Mouse (Mus musculus): ENCODE data around the gene Kcnj11.

Gene Kcnj11

DNA sequence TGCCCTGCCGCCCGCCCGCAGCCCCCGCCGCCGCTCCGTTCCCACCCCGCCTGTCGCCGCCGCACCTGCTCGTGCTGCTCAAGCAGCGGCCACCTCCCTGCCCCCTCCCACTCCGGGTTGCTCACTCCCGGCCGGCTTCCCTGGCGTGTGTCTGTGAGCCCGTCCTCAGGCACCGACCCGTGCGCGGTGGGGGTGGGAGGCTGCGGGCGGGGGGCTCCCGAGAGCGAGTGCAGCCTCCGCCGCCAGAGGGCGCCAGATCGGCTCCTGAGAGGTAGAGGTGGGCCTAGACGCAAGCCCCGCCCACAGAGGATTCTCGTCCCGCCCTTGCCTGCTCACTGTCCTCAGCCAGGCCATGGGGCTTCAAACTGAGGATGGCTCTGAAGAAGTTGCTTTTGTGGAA, at the start of gene Kcnj11:
Gene Kcnj11, minus strand, starts transcription at position 202 of the 400 bp plus-strand sequence.
- DNase-seq = peak; percentile 92 to 95

DNA sequence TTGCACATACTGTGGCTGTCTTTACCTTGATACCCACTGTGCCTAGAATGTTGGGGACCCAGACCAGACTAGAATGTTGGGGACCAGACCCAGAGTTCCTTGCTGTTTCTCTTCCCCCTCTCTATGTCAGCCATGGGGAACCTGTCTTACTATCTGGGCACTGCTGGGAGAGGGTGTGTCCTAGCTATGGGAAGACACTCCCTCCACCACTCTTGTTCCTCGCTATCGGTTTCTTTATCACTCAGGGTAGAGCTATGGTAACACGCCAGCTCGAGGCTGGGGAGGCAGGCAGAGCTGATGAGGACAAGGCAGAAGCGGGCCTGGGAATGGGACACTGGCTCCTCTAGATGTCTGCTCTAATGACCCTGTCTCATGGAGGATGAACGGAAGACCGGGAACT, 46.9 kb upstream of the Kcnj11 start:
- no peak for DNase-seq

DNA sequence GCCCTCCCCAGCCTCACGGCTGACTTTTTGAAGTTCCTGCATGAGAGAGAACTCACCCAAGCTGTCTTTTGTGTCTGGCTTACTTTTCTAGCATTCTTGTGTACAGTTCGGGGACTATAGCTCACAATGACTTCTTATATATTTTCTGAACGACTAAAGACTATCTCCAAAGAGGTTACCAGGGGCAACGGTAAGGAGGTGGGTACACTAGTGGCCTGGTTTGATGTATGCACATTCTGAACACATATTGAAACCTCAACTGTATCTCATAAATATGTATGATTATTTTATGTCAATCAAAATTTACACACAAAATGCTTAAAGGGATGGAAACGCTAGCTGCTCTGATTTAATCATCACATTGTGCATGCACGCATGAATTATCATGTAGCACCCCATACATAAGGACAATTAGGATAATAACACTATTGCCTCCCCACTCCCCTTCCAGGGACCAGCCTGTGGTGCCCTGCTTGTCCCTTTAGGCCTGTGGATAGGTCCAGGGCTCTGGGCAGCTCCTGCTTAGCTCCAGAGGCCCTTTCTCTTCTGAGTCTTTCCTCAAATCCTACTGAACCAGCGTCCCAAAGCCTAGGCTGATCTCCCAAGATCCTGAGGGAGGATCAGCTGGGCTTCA, 46.2 kb upstream of the Kcnj11 start:
- no peak for DNase-seq

DNA sequence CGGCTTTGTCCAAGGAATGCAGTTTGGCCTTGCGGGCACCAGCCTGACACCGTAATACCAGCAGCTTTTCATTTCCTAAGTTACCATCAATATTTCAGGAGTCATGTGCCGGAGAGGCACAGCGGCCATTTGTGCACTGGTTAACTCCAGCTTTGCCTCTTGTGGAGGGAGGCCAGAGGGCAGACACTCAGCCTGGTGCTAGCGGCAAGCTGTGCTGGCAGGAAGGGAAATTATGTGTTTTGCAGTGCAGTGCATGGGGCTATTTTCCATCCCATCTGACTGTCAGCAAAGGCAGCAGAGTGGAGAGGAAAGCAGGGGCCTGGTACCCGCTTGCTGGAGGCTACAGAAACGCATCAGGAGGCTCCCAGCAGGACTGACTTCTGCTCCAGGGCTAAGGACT, 43.5 kb upstream of the Kcnj11 start:
- peak; percentile 43 to 49 for DNase-seq

DNA sequence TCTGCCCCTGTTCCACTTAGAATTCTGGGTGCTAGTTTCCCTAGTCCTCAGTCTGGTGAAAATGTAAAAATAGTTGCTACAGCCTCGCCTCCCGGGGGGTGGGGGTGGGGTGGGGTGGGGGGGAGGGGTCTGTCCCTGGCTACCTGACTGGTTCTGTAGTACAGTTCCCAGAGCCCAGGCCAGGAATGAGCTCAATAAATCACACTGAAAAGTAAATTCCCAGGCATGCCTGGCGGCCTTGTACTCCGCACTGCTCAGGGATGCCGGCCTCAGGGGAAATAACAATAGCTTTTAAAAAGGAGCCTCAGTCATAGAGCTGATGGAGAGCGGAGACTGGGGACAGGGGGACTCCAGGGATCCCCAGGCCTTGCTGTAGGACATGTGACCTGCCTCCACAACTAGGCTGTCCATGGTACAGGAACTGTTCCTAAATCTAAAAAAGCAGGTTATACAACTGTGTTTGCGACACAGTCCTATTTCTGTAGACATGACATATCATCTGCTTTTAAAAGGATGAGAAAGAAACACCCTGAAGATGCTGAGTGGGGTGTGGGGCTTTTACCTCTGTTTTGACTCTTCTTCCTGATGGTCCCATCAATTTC, 37.9 kb upstream of the Kcnj11 start:
- DNase-seq = no peak

DNA sequence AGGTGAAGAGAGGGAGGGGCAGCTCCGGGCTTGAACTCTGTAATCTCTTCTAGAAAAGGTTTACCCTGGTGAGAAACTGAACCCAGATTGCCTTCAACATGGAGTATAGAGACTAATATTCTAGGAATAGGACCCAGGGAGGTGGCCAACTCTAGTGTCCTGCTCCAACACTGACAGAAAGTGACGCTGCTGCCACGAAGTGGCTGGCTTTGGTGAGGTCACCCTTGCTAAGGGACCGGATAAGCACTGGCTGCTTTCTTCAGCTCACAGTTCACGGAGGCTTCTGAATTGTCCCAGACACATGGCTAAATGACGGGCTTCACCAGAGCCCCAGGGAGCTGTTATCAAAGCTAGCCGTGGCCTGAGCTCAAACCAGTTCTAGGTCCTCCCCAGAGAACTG, 33.3 kb upstream of the Kcnj11 start:
- no peak for DNase-seq

DNA sequence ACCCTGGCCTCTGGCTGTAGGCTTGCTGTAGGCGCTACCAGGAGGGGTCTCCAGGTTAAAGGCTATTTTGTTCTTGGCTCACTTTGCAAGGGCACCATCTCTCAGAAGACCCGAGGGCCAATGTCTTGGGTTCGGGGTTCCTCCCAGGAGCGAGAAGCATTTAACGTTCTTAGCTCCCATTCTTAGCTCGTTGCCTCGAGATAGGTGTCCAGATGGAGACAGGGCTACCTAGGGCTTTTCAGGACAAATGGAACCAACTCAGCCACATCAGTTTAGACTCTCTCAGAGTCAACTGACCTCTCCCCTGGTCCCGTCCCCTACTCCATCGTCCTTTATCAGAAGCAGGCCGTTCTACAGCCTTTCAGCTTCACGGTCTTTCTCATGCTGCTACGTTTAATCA, 31.7 kb upstream of the Kcnj11 start:
- DNase-seq = peak in 1 of 2 experiments; percentile 42

DNA sequence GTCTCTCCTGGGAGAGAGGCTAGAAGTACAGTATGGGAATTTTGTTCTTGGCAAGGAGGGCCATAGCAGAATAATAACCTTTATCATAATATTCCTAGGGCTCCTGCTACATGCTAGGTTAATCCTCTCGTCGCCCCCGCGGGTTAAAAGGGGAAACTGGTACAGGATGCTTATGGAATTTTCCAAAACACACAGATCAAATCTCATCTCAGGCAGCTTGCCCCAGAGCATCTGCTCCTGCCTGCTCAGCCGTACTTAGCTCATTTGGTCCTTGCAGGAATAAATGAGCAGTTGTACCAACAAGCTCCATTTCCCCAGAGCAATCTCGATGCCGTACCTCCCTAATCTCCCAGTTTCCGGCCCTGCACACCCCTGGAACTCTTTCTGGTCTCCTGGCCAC, 31.2 kb upstream of the Kcnj11 start:
- DNase-seq = peak; percentile 78

DNA sequence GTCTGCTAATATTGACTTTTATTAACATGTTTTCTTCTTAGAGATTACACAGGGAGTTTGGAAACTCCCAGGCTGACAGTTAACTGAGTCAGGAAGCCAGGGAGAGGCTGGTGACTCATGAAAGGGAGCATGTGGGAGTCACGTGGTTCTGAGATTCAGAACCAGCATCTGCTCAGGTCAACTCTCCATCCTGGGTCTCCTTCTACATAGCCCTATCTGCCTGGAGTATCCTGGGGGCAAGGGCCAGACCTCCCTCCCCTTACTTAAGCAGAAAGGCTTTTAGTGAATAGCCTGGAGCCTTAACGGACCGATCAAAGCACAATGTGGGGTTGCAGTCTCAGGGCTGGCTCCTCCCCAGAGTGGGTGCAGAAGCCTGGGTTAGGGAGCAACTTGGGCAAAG, 30.7 kb upstream of the Kcnj11 start:
- DNase-seq = peak; percentile 61 to 72

DNA sequence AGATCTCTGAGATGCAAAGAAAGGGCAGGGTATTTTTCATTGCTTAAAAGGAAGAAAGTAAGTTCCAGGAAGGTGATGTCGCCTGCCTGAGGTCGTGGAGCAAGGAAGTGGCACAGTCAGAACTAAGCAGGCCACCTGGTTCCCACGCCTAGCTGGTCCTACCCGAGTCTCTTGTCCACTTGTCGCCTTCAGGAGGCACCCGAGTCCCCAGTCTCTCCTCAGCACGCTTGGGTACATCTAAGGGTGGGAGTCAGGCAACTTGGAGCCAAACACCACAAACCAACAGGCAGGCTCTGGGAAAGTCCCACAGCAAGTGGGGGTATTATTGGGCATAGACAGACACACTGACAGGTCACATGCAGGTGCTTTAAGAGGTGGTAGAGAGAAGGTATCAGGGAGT, 30.2 kb upstream of the Kcnj11 start:
- DNase-seq = no peak

DNA sequence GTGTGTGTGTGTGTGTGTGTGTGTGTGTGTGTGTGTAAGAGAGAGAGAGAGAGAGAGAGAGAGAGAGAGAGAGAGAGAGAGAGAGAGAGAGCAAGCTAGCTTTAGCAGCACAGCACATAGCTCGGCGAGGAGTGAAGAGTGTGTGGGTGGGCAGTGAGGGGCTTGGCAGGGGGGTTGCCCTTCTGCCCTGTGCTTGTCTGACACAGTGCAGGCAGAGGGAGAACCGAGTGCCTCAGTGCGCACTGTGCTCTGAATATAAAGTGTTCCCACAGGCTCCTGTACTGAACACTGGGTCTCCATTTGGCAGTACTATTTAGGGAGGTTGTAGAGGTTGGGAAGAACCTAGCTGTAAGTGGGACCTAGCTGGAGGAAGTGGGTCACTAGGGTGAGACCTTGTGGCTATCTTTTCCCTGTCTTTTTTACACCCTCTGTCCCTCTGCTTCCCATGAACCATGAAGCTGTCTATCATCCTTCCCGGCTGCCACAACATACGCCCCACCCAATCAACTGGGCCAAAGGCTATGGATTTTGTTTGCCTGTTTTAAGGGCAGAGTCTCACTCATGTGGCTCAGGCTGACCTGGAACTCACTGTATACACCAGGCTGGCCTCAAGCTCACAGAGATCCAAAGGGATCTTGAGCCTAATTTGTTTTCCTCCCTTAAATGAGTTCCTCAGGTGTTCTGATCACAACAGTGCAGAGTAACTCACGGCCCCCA, 29.1 kb upstream of the Kcnj11 start:
- no peak for DNase-seq

DNA sequence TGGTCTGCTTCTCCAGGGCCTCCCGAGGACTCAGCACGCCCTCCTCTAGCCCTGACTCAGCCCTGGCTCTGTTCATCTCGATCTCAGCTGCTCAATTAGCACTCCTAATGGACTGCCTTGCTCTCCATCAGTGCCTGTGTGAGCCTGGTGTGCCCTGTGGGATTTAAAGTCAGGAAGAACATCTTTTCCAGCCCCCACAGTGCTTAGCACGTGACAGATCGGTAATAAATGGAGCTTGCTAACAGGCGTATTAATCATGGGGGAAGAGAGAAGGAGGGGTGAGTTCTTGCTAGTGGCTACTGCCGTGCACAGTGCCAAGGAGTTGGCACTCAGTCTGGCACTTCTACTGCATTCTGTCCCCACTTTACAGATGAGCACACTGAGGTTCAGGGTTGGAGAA, 27.6 kb upstream of the Kcnj11 start:
- no peak for DNase-seq

DNA sequence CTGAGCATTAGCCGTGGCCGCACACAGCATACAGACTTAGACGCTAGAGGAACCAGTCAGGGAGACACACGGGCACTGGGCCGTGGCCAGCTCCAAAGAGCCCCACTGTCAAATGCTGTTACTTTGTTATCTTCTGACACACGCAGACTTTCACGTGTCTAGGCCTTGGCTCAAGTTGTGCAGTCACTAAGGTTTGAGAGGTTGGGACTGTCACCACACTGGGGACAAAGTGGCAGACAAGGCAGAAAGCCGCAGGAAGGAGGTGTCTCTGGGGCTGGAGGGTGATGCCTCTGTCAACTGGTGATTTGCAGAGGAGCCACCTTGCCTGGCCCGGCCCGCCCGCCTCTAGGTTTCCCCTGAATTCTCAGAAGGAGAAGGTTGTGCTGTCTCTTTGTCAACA, 24.8 kb upstream of the Kcnj11 start:
- no peak for DNase-seq

DNA sequence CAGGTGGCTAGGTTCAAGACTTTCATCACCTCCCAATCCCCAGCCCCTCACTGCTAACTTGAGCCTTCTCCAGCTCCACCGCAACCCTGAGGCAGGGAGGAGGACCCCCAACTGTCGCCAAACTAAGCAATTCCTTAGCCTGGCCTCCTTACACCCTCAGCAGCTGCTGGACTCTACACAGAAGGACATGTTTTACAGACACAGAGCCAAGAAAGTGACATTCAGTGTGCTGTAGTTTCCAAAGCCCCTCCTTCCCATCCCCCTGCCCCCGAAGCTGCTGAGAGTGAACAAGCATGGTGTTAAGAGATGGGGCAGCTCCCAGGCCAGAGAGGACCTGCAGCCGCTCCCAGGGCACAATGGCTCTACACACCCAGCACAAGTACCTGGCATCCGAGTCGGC, 23.9 kb upstream of the Kcnj11 start:
- DNase-seq = no peak

DNA sequence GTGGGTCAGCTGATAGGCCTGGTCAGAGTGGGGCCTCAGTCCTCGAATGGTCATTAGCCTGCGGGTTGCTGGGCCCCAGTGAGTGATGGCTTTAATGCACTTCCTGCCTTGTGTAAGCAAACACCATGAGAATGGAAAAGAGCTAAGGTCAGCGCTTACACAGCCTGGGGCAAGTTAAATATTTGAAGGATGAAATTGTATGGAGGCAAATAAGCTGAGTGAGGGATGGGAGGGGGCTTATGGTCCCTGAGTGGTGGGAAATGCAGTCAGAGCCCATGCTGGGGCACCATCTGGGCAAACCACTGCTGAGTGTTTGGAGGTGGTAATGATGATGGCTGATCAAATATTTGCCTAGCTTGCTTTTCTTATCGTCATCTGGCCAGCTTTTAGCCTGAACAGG, 22.4 kb upstream of the Kcnj11 start:
- DNase-seq = no peak

DNA sequence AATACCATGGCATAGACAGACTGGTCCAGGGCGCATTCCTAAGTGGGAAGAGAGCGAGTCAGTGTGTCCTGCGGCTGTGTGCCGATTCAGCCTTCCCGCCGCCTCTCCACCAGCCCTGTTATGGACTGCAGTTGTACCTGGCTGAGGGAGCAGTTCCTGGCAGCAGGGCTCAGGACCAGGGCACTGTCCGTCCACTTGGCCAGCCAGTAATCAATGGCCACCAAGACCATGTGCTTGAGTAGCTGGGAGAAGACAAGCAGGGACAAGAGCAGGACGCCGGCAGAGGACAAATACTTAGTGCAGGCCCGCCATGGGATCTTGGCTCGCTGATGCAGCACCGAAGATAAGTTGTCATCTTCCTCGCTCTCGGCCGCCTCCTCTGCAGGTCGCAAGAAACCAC, 16.5 kb upstream of the Kcnj11 start:
- DNase-seq = no peak

DNA sequence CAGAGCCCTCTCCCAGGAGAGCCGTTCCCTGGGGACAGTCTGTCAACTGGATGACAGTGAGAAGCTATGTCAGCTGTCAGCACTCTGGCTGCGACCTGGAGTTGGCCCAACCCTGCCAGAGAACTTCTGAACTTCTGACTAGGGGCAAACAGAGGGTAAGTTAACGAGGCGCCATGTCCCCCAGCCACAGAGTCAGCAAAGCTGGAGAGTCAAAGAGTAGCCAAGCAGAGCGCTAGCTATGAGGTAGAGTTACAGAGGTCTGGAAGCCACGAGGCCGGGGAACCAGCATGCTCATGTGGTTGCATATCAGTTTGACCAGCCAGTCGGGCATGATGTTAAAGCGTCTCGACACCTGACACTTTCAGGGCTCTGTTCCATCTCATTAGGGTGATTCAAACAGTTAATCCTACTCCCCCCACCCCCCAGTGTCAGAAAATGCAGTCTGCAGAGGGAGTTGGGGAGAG, 15.6 kb upstream of the Kcnj11 start:
- DNase-seq = no peak

DNA sequence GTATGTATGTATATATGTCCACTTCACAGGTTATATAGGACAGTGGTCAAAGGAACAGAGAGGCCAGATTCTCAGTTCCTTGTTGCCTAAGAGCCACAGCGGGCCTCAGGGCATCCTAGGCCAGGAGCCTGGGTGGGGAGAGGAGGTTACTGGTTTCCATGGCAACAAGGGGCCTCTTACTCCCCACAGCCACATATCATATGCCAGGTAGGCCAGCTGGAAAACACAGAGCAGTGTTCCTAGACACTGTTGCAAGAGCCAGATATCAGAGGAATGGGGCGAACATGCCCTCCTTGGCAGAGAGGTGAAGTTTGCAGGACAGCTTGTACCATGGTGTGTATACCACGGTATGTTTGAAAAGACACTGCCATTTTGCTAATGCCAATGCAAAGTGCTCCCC, 12.9 kb upstream of the Kcnj11 start:
- peak in 1 of 2 experiments; percentile 62 for DNase-seq

DNA sequence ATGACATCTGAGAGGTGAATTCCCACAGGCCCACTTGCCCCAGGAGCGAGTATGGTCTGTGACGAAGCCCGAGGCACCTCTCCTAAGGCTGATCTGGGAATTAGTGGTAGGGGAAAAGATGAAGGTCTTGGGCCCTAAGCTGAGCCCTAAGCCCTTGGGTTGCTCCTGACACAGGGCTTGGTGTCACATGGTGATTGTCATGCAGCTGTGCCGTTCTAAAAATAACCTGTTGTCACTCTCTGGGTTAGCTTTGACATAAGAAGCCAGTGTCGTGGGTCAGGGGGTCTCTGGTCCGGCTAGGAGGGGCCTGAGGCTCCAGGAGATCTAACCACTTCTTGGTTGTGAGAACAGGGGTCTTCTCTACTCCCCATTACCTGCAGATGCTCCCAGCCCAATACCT, 11.4 kb upstream of the Kcnj11 start:
- DNase-seq = no peak

DNA sequence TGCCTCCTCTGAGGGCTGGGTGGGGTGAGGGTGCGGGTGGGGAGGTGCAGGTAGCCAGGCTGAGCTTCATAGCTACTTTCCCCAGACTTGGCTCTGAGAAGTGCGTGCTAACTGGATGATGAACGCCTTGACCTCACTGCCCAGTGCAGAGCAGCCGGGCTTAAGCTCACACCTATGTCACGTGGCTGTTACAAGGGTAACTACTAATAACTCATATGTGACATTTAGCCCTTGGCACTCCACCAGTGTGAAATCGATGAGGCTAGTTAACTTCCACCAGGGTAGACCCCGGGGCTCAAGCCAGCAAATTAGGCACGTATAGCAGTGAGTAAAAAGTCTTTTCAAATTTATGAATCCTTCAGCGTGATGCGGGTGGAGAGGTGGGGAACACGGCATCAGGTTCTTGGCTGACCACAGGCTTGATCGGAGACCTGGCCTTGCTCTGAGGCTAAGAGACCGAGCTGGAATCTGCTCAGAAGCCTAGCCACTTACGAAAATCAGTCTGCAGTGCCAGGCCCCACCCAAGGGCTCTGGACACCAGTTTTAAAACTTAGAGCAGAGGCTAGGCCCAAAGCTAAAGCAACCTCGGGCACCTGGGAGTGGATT, 10.8 kb upstream of the Kcnj11 start:
- no peak for DNase-seq

DNA sequence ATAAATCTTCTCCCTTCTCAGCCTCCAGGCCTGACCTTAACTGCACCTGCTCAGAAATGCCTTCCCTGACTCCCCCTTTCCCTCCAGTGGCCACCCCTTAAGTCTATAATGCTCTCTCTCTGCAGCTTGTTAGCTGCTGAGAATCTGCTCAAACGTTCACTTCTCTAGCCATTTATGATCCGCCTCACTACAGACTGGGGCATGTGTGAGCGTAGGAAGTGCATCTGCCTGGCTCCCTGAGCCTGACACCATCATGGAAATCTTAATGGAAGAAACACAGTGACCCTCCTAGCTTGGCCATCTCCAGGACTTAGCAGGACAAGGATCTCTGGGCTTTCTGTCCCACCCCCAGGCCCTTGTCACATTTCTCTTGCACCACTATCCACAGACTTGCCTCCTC, 9.5 kb upstream of the Kcnj11 start:
- DNase-seq = no peak

DNA sequence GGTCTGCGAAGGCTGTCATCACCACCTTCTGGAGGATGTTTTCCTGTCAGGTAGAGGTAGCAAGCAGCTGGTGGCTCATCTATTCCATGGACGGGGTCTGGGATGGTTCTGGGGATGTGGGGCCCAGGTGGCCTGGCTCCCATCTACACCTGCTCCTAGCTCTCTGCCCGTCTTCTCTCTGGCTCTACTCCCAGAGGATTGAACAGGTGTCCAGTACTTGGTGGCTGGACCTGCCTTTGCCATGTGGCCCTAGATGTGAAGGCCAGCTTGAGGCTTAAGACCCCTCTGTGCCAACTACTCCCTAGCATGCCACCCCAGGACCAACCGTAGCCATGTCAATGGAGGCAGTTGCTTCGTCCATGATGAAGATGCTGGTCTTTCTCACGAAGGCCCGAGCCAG, 4.9 kb upstream of the Kcnj11 start:
- DNase-seq = peak; percentile 48 to 54

DNA sequence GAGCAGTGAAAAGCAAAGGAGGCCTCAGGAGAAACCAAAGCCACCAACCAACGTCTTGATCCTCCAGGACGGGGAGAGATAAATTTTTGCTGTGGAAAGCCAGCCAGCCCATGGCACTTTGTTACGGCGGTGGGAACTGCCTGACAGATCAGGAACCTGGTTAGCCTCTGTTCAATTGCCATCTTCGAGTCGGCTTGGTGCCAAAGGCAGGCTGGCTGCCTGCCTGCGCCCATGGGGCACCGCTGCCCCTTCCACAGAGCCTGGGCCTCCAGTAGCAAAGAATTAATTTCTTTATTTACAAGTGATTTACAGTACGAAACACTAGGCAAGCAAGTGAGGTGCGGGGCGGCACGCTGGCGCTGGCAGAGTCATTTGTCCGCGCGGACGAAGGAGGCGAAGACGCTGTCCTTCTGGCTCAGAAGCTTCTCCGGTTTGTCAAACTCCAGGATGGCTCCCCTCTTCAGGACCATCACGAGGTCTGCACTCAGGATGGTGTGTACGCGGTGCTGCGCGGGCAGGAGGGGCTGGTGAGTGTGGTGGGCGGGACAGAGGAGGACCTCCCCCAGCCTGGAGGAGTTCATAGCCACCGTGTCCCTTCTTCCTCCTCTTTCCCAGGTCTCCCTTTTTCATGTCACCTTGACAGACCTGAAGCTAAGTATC, 3.8 kb upstream of the Kcnj11 start:
- peak; percentile 63 to 78 for DNase-seq

Measured in cerebellum, adult 18-20 months (tissue).